Mouse (Mus musculus): ENCODE data around the gene Polg.

DNA sequence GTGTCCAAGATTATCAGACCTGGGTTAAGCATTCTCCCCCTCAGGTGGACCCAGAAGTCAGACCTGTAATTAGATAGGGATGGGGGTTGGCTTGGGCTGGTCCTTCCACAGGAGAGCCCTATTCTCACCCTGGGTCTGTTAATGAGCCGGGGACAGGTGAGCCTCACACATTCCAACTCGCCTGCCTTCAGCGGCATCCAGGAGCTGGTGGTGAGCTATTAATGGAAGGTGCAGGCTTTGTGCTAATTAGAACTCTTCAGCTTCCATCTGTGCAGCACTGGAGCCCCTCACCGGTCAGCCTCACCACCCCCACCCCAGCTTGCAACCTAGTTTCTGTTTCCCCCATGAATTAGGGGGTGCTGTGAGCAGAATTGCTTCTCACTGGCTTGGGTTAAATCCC is 46.3 kb upstream of the Polg start:
- TF ChIP-seq POLR2A (IDR thresholded peaks at IDR 0.05; ENCODE audit: low read depth, low read length) (no peak), CTCF (IDR thresholded peaks at IDR 0.05; ENCODE audit: extremely low read depth, insufficient read depth, insufficient read length, insufficient replicate concordance) (no peak)

All from spleen, adult 2 months (tissue).